Mouse (Mus musculus): ENCODE measurements around the gene Map7d1. TPM values are rescaled to one million over a fixed set of nuclear protein-coding genes. Genes with fewer than 3 reads are reported as not detected.
A peak's percentile ranks its signal among the peaks of the same experiment; 100 is the strongest.
"Not testable (repeated sequence)": the region's sequence is repeated elsewhere in the genome, so short reads cannot be mapped to it uniquely, and the experiment has no call there.

Map7d1 gene
- polyA plus RNA-seq, 1 experiment = 47.3 TPM

DNA sequence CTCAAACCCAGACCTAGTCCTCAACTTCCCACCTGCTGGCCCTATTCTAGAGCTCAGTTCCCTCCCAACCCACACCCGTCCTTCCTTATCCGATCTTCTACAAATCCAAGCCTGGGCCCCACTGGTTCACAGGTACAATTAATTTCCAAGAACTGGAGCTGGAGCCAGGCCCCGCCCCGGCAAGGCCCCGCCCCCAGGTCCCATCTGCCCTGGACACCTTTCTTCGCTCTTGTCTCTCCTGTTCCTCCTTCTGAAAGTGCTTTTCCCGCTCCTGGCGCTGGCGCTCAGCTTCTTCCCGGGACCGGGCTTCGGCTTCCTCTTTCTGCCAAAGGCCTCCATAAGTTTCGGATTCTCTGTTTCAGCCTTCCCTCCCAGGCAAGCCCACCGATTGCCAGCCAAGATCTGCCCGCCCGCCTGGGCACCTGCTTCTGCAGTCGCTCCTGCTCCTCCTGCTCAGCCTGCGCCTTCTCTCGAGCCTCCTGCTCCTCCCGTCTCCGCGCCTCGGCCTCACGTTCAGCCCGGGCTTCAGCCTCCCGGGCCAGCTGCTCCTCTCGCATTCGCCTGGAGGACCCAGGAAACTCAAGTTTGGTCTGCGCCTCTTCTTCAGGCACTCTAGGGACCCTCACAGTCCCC lies 22.4 kb downstream of the Map7d1 start:
- Histone ChIP-seq H3K4me3 (ENCODE audit: low read depth, low read length) (peak overlapping the region; percentile 26; the same call in 1 of the 2 replicates), H3K27me3 (ENCODE audit: control insufficient read depth, insufficient read depth, low read length) (no peaks in the 10 kb centered on the region), H3K4me1 (ENCODE audit: control insufficient read depth, insufficient read depth, insufficient read length, low read length) (peaks cover 12% of the 10 kb centered on the region), H3K27ac (ENCODE audit: insufficient read depth, low read depth, low read length) (no peak overlapping the region), H3K36me3 (ENCODE audit: control insufficient read depth, insufficient read depth, low read length) (peaks cover 26% of the 10 kb centered on the region)
- TF ChIP-seq CTCF (IDR thresholded peaks at IDR 0.05; ENCODE audit: extremely low read depth, insufficient read length, insufficient replicate concordance, low read depth, low read length) (no peak), POLR2A (IDR thresholded peaks at IDR 0.05; ENCODE audit: low read depth, low read length) (peak; percentile 22; the same call in 1 of the 2 replicates)
- WGBS = 69% methylated on average over 29 of the region's 29 CpGs

DNA sequence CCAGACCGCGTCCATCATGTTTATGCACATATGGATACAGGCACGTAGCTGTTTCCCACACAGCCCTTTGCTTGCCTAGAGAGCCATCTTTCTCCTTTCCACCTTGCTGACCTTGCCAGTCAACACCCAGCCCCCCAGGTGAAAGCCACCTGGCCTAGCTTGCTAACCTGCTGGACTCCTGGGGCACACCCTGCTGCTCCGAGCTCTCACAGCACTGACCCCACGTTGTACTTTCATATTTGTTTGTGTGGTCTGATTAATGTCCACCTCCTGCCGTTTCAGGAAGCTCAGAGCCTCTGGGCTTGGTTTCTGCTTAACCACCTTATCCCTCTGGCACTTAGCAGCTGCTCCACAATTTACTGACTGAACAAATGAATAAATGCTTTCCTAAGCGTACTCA lies 26.2 kb downstream of the Map7d1 start:
- peak overlapping the region; percentile 3; the same call in 1 of the 2 replicates for H3K27ac ChIP-seq (ENCODE audit: insufficient read depth, low read depth, low read length)
- 47% methylated on average over 7 of the region's 7 CpGs for WGBS
- H3K4me1 ChIP-seq (ENCODE audit: control insufficient read depth, insufficient read depth, insufficient read length, low read length) = peaks cover 9% of the 10 kb centered on the region
- peaks cover 24% of the 10 kb centered on the region for H3K36me3 ChIP-seq (ENCODE audit: control insufficient read depth, insufficient read depth, low read length)
- H3K27me3 ChIP-seq (ENCODE audit: control insufficient read depth, insufficient read depth, low read length) = no peaks in the 10 kb centered on the region
- TF ChIP-seq POLR2A (IDR thresholded peaks at IDR 0.05; ENCODE audit: low read depth, low read length) (no peak), CTCF (IDR thresholded peaks at IDR 0.05; ENCODE audit: extremely low read depth, insufficient read length, insufficient replicate concordance, low read depth, low read length) (no peak)
- H3K4me3 ChIP-seq (ENCODE audit: low read depth, low read length) = no peak overlapping the region

DNA sequence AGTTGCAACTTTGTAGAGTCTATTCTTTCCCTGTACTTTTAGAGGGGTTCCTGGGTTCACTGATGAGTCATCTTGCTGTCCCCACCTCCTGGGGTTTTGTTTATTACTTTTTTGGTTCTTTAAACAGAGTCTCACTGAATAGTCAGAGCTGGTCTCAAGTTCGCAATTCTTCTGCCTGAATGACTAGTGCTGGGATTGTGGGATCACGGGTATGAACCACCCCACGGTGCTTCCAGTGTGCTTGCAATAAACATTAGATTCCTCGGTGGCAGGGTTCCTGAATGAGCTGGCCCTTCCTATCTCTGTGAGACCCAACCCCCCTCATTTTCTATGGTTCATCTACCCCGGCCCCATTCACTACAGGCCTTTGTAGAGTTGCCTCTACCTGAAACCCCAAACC lies 28.0 kb downstream of the Map7d1 start:
- no peak overlapping the region for H3K4me3 ChIP-seq (ENCODE audit: low read depth, low read length)
- no peak for TF ChIP-seq CTCF (IDR thresholded peaks at IDR 0.05; ENCODE audit: extremely low read depth, insufficient read length, insufficient replicate concordance, low read depth, low read length)
- no peak for TF ChIP-seq POLR2A (IDR thresholded peaks at IDR 0.05; ENCODE audit: low read depth, low read length)
- WGBS = 59% methylated on average over 5 of the region's 5 CpGs
- peak overlapping the region; percentile 34; the same call in 1 of the 2 replicates for H3K27ac ChIP-seq (ENCODE audit: insufficient read depth, low read depth, low read length)
- peaks cover 10% of the 10 kb centered on the region for H3K36me3 ChIP-seq (ENCODE audit: control insufficient read depth, insufficient read depth, low read length)
- H3K27me3 ChIP-seq (ENCODE audit: control insufficient read depth, insufficient read depth, low read length) = no peaks in the 10 kb centered on the region
- peaks cover 9% of the 10 kb centered on the region for H3K4me1 ChIP-seq (ENCODE audit: control insufficient read depth, insufficient read depth, insufficient read length, low read length)

DNA sequence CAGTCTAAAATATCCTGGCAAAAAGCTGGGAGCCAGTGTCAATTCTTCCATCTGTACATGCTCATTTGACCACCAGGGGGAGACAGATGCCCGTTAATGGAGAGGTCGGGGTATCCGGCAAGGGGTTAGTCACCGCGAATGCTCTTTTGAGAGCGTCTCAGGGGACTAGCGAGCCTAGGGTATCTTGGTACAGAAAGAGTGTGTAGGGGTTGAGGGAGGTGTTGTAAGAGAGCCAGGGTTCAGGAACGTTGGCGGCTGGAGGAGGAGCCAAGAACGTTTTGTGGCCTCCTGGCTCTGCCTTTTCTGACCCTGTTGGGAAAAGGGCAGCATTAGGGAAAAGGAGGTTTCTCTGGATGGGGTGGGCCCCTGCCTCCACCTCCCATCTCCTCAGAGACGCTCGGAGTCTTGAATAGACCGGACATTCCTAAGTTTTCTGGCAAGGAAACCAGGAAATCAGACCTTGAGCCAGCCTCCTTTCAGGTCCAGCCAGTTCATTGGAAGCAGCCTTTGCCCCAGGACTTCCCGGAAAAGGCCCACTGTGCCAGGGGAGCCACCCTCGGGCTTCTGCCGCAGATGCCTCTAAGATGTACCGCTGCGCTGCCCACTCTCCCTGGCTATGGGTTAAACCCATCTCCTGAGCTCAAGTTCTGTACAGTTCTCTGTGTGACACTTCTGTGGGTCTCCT lies 28.9 kb downstream of the Map7d1 start:
- 4% methylated on average over 18 of the region's 18 CpGs for WGBS
- H3K4me1 ChIP-seq (ENCODE audit: control insufficient read depth, insufficient read depth, insufficient read length, low read length) = peaks cover 9% of the 10 kb centered on the region
- peak overlapping the region; percentile 56 for H3K4me3 ChIP-seq (ENCODE audit: low read depth, low read length)
- peak overlapping the region; percentile 34 for H3K27ac ChIP-seq (ENCODE audit: insufficient read depth, low read depth, low read length)
- peaks cover 2% of the 10 kb centered on the region; the same call in 1 of the 2 replicates for H3K36me3 ChIP-seq (ENCODE audit: control insufficient read depth, insufficient read depth, low read length)
- no peaks in the 10 kb centered on the region for H3K27me3 ChIP-seq (ENCODE audit: control insufficient read depth, insufficient read depth, low read length)
- 0 out of 2 replicates have a peak, but pooled peaks have one; percentile 30 for TF ChIP-seq POLR2A (IDR thresholded peaks at IDR 0.05; ENCODE audit: low read depth, low read length)
- peak; percentile 98; the same call in 1 of the 2 replicates for TF ChIP-seq CTCF (IDR thresholded peaks at IDR 0.05; ENCODE audit: extremely low read depth, insufficient read length, insufficient replicate concordance, low read depth, low read length)

DNA sequence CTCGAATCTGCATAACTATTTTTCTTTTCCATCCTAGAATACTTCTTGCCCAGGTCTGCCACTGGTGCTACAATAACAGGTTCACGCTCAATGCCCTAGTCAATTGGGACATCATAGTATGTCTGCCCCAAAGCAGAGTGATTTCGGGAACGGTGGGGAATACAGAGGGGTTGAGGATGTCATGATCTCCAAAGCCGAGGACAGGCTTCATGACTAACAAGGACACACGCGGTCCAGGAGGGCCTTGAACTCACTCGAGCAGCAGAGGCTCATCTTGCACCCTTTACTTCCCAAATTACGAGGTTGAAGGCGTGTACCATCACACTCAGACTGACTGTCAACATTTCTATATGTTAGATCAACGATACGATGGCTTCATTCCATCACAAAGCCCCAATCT lies 29.5 kb downstream of the Map7d1 start:
- WGBS = 51% methylated on average over 12 of the region's 12 CpGs
- TF ChIP-seq CTCF (IDR thresholded peaks at IDR 0.05; ENCODE audit: extremely low read depth, insufficient read length, insufficient replicate concordance, low read depth, low read length) (no peak), POLR2A (IDR thresholded peaks at IDR 0.05; ENCODE audit: low read depth, low read length) (no peak)
- 0 out of 2 replicates have a peak, but pooled peaks cover under 1% of the 10 kb centered on the region for H3K36me3 ChIP-seq (ENCODE audit: control insufficient read depth, insufficient read depth, low read length)
- no peaks in the 10 kb centered on the region for H3K27me3 ChIP-seq (ENCODE audit: control insufficient read depth, insufficient read depth, low read length)
- no peak overlapping the region for H3K27ac ChIP-seq (ENCODE audit: insufficient read depth, low read depth, low read length)
- peaks cover 9% of the 10 kb centered on the region for H3K4me1 ChIP-seq (ENCODE audit: control insufficient read depth, insufficient read depth, insufficient read length, low read length)
- H3K4me3 ChIP-seq (ENCODE audit: low read depth, low read length) = no peak overlapping the region

DNA sequence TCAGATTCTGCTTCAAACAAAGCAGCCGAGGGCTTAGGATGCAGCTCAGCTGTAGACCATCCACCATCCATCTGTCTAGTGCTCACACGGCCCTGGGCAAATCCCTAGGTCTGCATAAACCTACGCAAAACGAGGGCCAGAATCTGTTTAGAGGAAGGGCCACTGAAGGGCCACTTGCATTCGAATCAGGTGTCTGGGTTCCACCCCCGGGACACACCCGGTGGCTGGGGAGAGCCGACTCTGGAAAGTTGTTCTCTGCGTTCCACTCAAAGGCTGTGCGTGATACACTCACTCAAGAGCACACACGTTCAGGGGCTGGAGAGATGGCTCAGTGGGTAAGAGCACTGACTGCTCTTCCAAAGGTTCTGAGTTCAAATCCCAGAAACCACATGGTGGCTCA lies 33.5 kb downstream of the Map7d1 start:
- 71% methylated on average over 11 of the region's 11 CpGs for WGBS
- H3K27me3 ChIP-seq (ENCODE audit: control insufficient read depth, insufficient read depth, low read length) = no peaks in the 10 kb centered on the region
- TF ChIP-seq POLR2A (IDR thresholded peaks at IDR 0.05; ENCODE audit: low read depth, low read length) (no peak), CTCF (IDR thresholded peaks at IDR 0.05; ENCODE audit: extremely low read depth, insufficient read length, insufficient replicate concordance, low read depth, low read length) (no peak)
- H3K27ac ChIP-seq (ENCODE audit: insufficient read depth, low read depth, low read length) = no peak overlapping the region
- no peak overlapping the region for H3K4me3 ChIP-seq (ENCODE audit: low read depth, low read length)
- no peaks in the 10 kb centered on the region for H3K36me3 ChIP-seq (ENCODE audit: control insufficient read depth, insufficient read depth, low read length)
- peaks cover 2% of the 10 kb centered on the region; the same call in 1 of the 2 replicates for H3K4me1 ChIP-seq (ENCODE audit: control insufficient read depth, insufficient read depth, insufficient read length, low read length)

DNA sequence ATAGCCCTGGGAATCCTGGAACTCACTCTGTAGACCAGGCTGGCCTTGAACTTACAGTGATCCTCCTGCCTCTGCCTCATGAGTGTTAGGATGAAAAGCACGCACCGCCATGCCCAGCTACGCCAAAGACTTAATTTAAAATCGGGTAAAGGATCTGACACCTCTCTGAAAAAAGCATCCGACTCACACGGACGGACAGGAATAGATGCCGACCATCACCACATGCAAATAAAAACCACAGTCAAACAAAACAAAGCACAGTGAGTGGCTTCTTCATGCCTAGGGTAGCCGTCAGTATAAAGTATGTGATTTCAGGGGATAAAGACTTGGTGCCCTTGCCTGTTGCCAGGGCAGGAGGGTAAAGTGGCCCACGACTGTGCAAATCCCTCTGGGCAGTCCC lies 36.1 kb downstream of the Map7d1 start:
- TF ChIP-seq POLR2A (IDR thresholded peaks at IDR 0.05; ENCODE audit: low read depth, low read length) = no peak
- TF ChIP-seq CTCF (IDR thresholded peaks at IDR 0.05; ENCODE audit: extremely low read depth, insufficient read length, insufficient replicate concordance, low read depth, low read length) = no peak
- Histone ChIP-seq H3K4me1 (ENCODE audit: control insufficient read depth, insufficient read depth, insufficient read length, low read length) (no peaks in the 10 kb centered on the region), H3K36me3 (ENCODE audit: control insufficient read depth, insufficient read depth, low read length) (no peaks in the 10 kb centered on the region), H3K4me3 (ENCODE audit: low read depth, low read length) (no peak overlapping the region), H3K27ac (ENCODE audit: insufficient read depth, low read depth, low read length) (no peak overlapping the region), H3K27me3 (ENCODE audit: control insufficient read depth, insufficient read depth, low read length) (no peaks in the 10 kb centered on the region)
- WGBS = 89% methylated on average over 10 of the region's 10 CpGs

DNA sequence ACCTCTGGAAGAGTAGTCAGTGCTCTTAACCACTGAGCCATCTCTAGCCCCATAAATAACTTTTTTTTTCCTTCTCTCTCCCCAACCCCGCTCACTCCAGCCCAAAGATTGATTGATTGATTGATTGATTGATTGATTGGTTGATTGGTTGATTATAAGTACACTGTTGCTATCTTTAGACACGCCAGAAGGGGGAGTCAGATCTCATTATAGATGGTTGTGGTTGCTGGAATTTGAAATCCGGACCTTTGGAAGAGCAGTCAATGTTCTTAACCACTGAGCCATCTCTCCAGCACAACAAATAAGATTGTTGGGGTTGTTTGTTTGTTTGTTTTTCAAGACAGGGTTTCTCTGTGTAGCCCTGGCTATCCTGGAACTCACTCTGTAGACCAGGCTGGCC lies 36.6 kb downstream of the Map7d1 start:
- H3K36me3 ChIP-seq (ENCODE audit: control insufficient read depth, insufficient read depth, low read length); H3K27me3 ChIP-seq (ENCODE audit: control insufficient read depth, insufficient read depth, low read length); H3K4me1 ChIP-seq (ENCODE audit: control insufficient read depth, insufficient read depth, insufficient read length, low read length); H3K27ac ChIP-seq (ENCODE audit: insufficient read depth, low read depth, low read length); H3K4me3 ChIP-seq (ENCODE audit: low read depth, low read length): not testable (repeated sequence)
- WGBS = 59% methylated on average over 3 of the region's 3 CpGs

All from small intestine, adult 2 months (tissue).